Mouse (Mus musculus) testis, postnatal 10 days (tissue): ENCODE measurements around the gene Ninj2.

ENCODE experiments used
- DNase-seq: peaks from one replicate; pipeline ENCODE4 v3.0.0; 2021; ENCODE audit warnings: low spot score

The Ninj2 gene

GRCm38 (mm10) chr6:120134748-120135147 is 41.6 kb downstream of the Ninj2 start:
- no peak for DNase-seq

GRCm38 (mm10) chr6:120145439-120145838 is 52.3 kb downstream of the Ninj2 start:
- DNase-seq: no peak

- DNase-seq: no peak
These were observed 53.5 kb downstream of the Ninj2 start for GRCm38 (mm10) chr6:120146676-120147075.

GRCm38 (mm10) chr6:120147411-120147810 is 54.3 kb downstream of the Ninj2 start:
- DNase-seq: no peak

GRCm38 (mm10) chr6:120148716-120149392 is 55.7 kb downstream of the Ninj2 start:
- DNase-seq: no peak

- DNase-seq: no peak
These were observed 56.4 kb downstream of the Ninj2 start for GRCm38 (mm10) chr6:120149458-120150120.

GRCm38 (mm10) chr6:120150206-120150605 is 57.1 kb downstream of the Ninj2 start:
- no peak for DNase-seq

- no peak for DNase-seq
These were observed 58.5 kb downstream of the Ninj2 start for GRCm38 (mm10) chr6:120151616-120152053.

GRCm38 (mm10) chr6:120152739-120153696 is 59.9 kb downstream of the Ninj2 start:
- DNase-seq: no peak

- DNase-seq: no peak
These were observed 61.6 kb downstream of the Ninj2 start for GRCm38 (mm10) chr6:120154526-120155309.

- no peak for DNase-seq
These were observed 62.4 kb downstream of the Ninj2 start for GRCm38 (mm10) chr6:120155510-120155909.

GRCm38 (mm10) chr6:120157479-120157878 is 64.3 kb downstream of the Ninj2 start:
- no peak for DNase-seq

- peak; percentile 60 for DNase-seq
These were observed 66.2 kb downstream of the Ninj2 start for GRCm38 (mm10) chr6:120159133-120159901.

GRCm38 (mm10) chr6:120162928-120163327 is 69.8 kb downstream of the Ninj2 start:
- no peak for DNase-seq

GRCm38 (mm10) chr6:120164765-120165164 is 71.6 kb downstream of the Ninj2 start:
- no peak for DNase-seq

GRCm38 (mm10) chr6:120167574-120167973 is 74.4 kb downstream of the Ninj2 start:
- DNase-seq: no peak

GRCm38 (mm10) chr6:120172294-120173017 is 79.3 kb downstream of the Ninj2 start:
- DNase-seq: no peak

GRCm38 (mm10) chr6:120174028-120174601 is 81.0 kb downstream of the Ninj2 start:
- no peak for DNase-seq

- DNase-seq: no peak
These were observed 81.5 kb downstream of the Ninj2 start for GRCm38 (mm10) chr6:120174602-120175115.

- DNase-seq: no peak
These were observed 82.5 kb downstream of the Ninj2 start for GRCm38 (mm10) chr6:120175650-120176049.
